Mouse (Mus musculus) neural tube, embryonic 10.5 days (tissue): ENCODE data around the gene Rnf10.

ENCODE experiments used
- DNase-seq: peaks from one replicate; pipeline ENCODE4 v3.0.0-alpha.2; 2017; ENCODE audit warnings: low spot score; ENCODE audit errors: extremely low spot score

Gene Rnf10

GRCm38 (mm10) chr5:115204562-115205311 is 68.0 kb downstream of the Rnf10 start:
- DNase-seq = peak; percentile 81

GRCm38 (mm10) chr5:115203735-115204561 is 68.8 kb downstream of the Rnf10 start:
- DNase-seq = peak; percentile 59

GRCm38 (mm10) chr5:115194626-115195221 is 78.0 kb downstream of the Rnf10 start:
- DNase-seq = no peak

GRCm38 (mm10) chr5:115193669-115194625 is 78.8 kb downstream of the Rnf10 start, which contains the start of gene Cabp1:
TSS of gene Cabp1 (minus strand) at chr5:115194381.
- DNase-seq = peak; percentile 72

- DNase-seq = peak; percentile 59
These were observed 79.5 kb downstream of the Rnf10 start for GRCm38 (mm10) chr5:115193226-115193625.

- DNase-seq = no peak
These were observed 79.9 kb downstream of the Rnf10 start for GRCm38 (mm10) chr5:115192828-115193195.

GRCm38 (mm10) chr5:115191880-115192827 is 80.5 kb downstream of the Rnf10 start:
- peak; percentile 52 for DNase-seq
